Mouse (Mus musculus): ENCODE measurements around the gene Atp6v0b. TPM values are rescaled to one million over a fixed set of nuclear protein-coding genes. Genes with fewer than 3 reads are reported as not detected.
A peak's percentile ranks its signal among the peaks of the same experiment; 100 is the strongest.

Atp6v0b gene
- total RNA-seq, 2 experiments from 2014 or later, result 55.4 to 57.6 TPM

GRCm38 (mm10) chr4:117884146-117884545 lies 3.0 kb downstream of the Atp6v0b start:
- intact Hi-C loops (cut with DNase I; ENCODE audit: low total_unique reads), result no loop called here
- no peak for DNase-seq

DNA sequence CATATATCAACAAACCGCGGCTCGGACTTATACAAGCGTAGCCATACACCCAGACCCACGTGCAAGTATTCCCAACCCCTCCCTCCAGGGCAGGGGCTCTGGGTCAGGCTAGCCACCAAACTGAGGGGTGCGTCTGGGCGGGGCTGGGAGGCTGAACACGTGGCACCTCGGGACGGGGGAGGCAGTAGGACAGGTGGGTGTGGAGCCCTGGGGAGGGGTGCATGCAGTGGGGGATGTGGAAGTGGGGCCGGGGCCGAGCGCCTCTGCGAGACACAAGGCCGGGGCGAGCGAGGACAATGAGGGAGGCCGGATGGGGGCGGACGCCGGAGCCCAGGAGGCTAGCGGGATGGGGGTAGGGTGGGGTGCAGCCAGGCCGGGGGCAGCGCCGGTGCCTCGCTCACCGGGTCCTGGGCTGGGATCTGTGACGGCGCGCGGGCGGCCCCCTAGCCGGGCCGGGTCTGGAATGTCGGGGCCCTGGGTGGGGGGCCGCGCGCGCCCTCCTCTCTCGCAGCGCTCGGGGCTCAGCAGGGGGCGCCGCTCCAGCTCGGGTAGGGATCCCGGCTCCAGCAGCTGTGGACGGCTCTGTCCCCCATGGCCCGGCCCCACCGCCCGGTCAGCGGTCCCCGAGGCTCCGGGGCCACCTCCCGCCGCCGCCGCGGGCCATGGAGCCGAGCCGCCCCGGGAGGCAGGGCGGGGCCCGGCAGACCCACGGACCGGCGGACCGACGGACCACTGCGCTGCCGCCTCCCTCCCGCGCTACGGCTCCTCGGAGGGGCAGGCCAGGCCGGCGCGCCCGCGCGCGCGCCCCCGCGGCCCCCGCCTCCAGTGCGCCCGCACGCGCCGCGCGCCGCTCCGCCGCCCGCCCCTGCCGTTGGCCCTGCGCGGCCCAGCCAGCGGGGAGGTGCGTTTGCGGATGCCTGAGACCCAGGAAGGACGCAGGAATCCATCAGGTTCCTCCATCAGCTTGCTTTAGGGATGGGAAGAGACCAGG lies 4.1 kb downstream of the Atp6v0b start, which contains the start of gene B4galt2:
B4galt2 (minus strand) TSS at position 787 of the 991 bp plus-strand sequence.
- DNase-seq, result peak; percentile 68
- intact Hi-C loops (cut with DNase I; ENCODE audit: low total_unique reads), result no loop called here

GRCm38 (mm10) chr4:117878703-117879102 lies 8.4 kb downstream of the Atp6v0b start:
- no peak for DNase-seq
- intact Hi-C loops (cut with DNase I; ENCODE audit: low total_unique reads), result no loop called here

GRCm38 (mm10) chr4:117878301-117878700 lies 8.8 kb downstream of the Atp6v0b start:
- intact Hi-C loops (cut with DNase I; ENCODE audit: low total_unique reads), result no loop called here

GRCm38 (mm10) chr4:117873615-117874014 lies 13.5 kb downstream of the Atp6v0b start:
- intact Hi-C loops (cut with DNase I; ENCODE audit: low total_unique reads), result no loop called here
- DNase-seq, result no peak

More at GRCm38 (mm10) chr4:117878301-117878700, 8.8 kb downstream of the Atp6v0b start:
- DNase-seq, result no peak

GRCm38 (mm10) chr4:117872471-117872886 lies 14.7 kb downstream of the Atp6v0b start, which contains the start of gene Ccdc24:
Ccdc24 (minus strand) TSS chr4:117872557.
- intact Hi-C loops (cut with DNase I; ENCODE audit: low total_unique reads), result no loop called here
- DNase-seq, result no peak

- intact Hi-C loops (cut with DNase I; ENCODE audit: low total_unique reads), result no loop called here
- no peak for DNase-seq
These were observed 15.3 kb downstream of the Atp6v0b start for GRCm38 (mm10) chr4:117871787-117872186.

- DNase-seq, result no peak
- intact Hi-C loops (cut with DNase I; ENCODE audit: low total_unique reads), result no loop called here
These were observed 16.7 kb downstream of the Atp6v0b start for GRCm38 (mm10) chr4:117870437-117870836.

- intact Hi-C loops (cut with DNase I; ENCODE audit: low total_unique reads), result no loop called here
- no peak for DNase-seq
These were observed 17.8 kb downstream of the Atp6v0b start for GRCm38 (mm10) chr4:117869317-117869716.

GRCm38 (mm10) chr4:117867823-117868222 lies 19.3 kb downstream of the Atp6v0b start:
- intact Hi-C loops (cut with DNase I; ENCODE audit: low total_unique reads), result no loop called here
- DNase-seq, result peak; percentile 67

GRCm38 (mm10) chr4:117867000-117867399 lies 20.1 kb downstream of the Atp6v0b start:
- no peak for DNase-seq
- intact Hi-C loops (cut with DNase I; ENCODE audit: low total_unique reads), result no loop called here

GRCm38 (mm10) chr4:117866083-117866482 lies 21.1 kb downstream of the Atp6v0b start:
- peak; percentile 73 for DNase-seq
- intact Hi-C loops (cut with DNase I; ENCODE audit: low total_unique reads), result no loop called here

GRCm38 (mm10) chr4:117862823-117863222 lies 24.3 kb downstream of the Atp6v0b start:
- intact Hi-C loops (cut with DNase I; ENCODE audit: low total_unique reads), result no loop called here
- DNase-seq, result no peak

DNA sequence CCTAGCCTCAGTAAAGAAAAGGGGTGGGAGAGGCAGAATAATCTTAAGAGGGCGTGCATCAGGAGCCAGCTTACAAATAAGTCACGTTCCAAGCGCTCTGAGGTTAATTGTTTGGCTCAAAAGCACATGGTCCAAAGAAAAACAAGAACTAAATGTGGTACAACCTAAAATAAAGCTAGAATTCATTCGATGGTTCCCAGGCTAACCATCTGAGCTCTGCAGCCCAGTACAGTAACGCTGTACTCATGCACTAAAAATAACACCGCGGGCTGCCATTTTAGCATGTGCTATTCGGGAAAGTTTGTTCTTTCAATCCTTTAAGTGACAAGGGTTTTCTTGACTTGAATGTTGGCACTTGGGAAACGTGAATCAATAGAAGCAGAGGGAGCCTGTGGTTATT lies 26.6 kb downstream of the Atp6v0b start:
- DNase-seq, result no peak
- intact Hi-C loops (cut with DNase I; ENCODE audit: low total_unique reads), result no loop called here

DNA sequence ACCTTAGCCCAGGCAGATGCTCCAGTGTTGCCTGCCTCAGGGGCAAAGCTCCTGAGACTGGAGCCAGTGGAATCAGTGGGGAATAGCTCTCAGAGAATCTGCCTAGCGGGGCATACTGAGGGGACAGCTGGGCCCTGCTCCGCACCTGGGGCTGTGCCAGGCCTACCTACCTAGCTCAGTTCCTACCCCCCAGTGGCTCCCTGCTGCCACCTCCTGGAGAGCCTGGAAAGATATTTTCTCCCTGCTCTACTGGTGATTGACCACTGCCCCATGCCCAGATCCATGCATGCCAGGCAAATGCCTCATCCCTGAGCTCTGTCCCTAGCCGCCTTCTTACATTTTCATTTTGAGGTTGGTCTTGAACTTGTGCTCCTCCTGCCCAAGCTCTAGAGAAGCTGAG lies 28.3 kb downstream of the Atp6v0b start:
- intact Hi-C loops (cut with DNase I; ENCODE audit: low total_unique reads), result no loop called here
- peak; percentile 79 for DNase-seq

- intact Hi-C loops (cut with DNase I; ENCODE audit: low total_unique reads), result no loop called here
- DNase-seq, result no peak
These were observed 32.0 kb downstream of the Atp6v0b start for GRCm38 (mm10) chr4:117855146-117855545.

- intact Hi-C loops (cut with DNase I; ENCODE audit: low total_unique reads), result no loop called here
- no peak for DNase-seq
These were observed 34.8 kb downstream of the Atp6v0b start for GRCm38 (mm10) chr4:117852152-117852868.

- intact Hi-C loops (cut with DNase I; ENCODE audit: low total_unique reads), result no loop called here
- no peak for DNase-seq
These were observed 36.3 kb downstream of the Atp6v0b start for GRCm38 (mm10) chr4:117850871-117851270.

- intact Hi-C loops (cut with DNase I; ENCODE audit: low total_unique reads), result no loop called here
- DNase-seq, result no peak
These were observed 37.0 kb downstream of the Atp6v0b start for GRCm38 (mm10) chr4:117850176-117850575.

GRCm38 (mm10) chr4:117849506-117849905 lies 37.6 kb downstream of the Atp6v0b start:
- no peak for DNase-seq
- intact Hi-C loops (cut with DNase I; ENCODE audit: low total_unique reads), result no loop called here

Measured in gastrocnemius, postnatal 14 days (tissue).